Mouse (Mus musculus): ENCODE results near the gene Gm6592.
"Not testable (repeated sequence)": the region's sequence is repeated elsewhere in the genome, so short reads cannot be mapped to it uniquely, and the experiment has no call there.

Gm6592 gene

GRCm38 (mm10) chrX:8843694-8844093 is at the start of gene Gm6592:
Gm6592 (plus strand) TSS chrX:8843994.
- no peak for DNase-seq

GRCm38 (mm10) chrX:8803391-8803790 is 40.4 kb upstream of the Gm6592 start, which contains the start of gene Ssxb5:
Ssxb5 (plus strand) TSS chrX:8803691.
- DNase-seq, result not testable (repeated sequence)

GRCm38 (mm10) chrX:8832043-8832442 is 11.8 kb upstream of the Gm6592 start:
- peak; percentile 56 to 77 for DNase-seq

- DNase-seq, result no peak
These were observed 8.7 kb downstream of the Gm6592 start for GRCm38 (mm10) chrX:8852486-8852885.

- DNase-seq, result peak; percentile 55 to 78
These were observed 20.5 kb downstream of the Gm6592 start for GRCm38 (mm10) chrX:8864331-8864730.

GRCm38 (mm10) chrX:8873953-8874352 is 30.2 kb downstream of the Gm6592 start, which contains the start of gene Gm5751:
Gm5751 (plus strand) TSS chrX:8874253.
- DNase-seq, result not testable (repeated sequence)

GRCm38 (mm10) chrX:8884336-8884735 is 40.5 kb downstream of the Gm6592 start:
- no peak for DNase-seq

GRCm38 (mm10) chrX:8891975-8892342 is 48.2 kb downstream of the Gm6592 start:
- DNase-seq, result no peak

- DNase-seq, result peak; percentile 65 to 70
These were observed 48.8 kb downstream of the Gm6592 start, which contains the start of gene B630019K06Rik for GRCm38 (mm10) chrX:8892343-8893155. B630019K06Rik (plus strand) TSS chrX:8892382.

GRCm38 (mm10) chrX:8893182-8893651 is 49.4 kb downstream of the Gm6592 start:
- no peak for DNase-seq
